Mouse (Mus musculus): ENCODE results near the gene Nptx1.

Nptx1 gene

GRCm38 (mm10) chr11:119547183-119547921 is at the start of gene Nptx1:
Nptx1 (minus strand) TSS chr11:119547753.
- peak; percentile 65 for DNase-seq (ENCODE audit: low spot score)

GRCm38 (mm10) chr11:119593966-119594365 is 46.4 kb upstream of the Nptx1 start:
- DNase-seq (ENCODE audit: low spot score): no peak

GRCm38 (mm10) chr11:119589242-119589641 is 41.7 kb upstream of the Nptx1 start:
- no peak for DNase-seq (ENCODE audit: low spot score)

GRCm38 (mm10) chr11:119587112-119587511 is 39.6 kb upstream of the Nptx1 start:
- no peak for DNase-seq (ENCODE audit: low spot score)

GRCm38 (mm10) chr11:119586511-119586910 is 39.0 kb upstream of the Nptx1 start:
- DNase-seq (ENCODE audit: low spot score): no peak

- no peak for DNase-seq (ENCODE audit: low spot score)
Observed at GRCm38 (mm10) chr11:119577721-119578120, 30.2 kb upstream of the Nptx1 start.

- no peak for DNase-seq (ENCODE audit: low spot score)
Observed at GRCm38 (mm10) chr11:119576855-119577254, 29.3 kb upstream of the Nptx1 start.

GRCm38 (mm10) chr11:119572316-119573010 is 24.9 kb upstream of the Nptx1 start:
- peak; percentile 25 for DNase-seq (ENCODE audit: low spot score)

GRCm38 (mm10) chr11:119566188-119566587 is 18.6 kb upstream of the Nptx1 start:
- DNase-seq (ENCODE audit: low spot score): no peak

GRCm38 (mm10) chr11:119565684-119566083 is 18.1 kb upstream of the Nptx1 start:
- no peak for DNase-seq (ENCODE audit: low spot score)

- DNase-seq (ENCODE audit: low spot score): no peak
Observed at GRCm38 (mm10) chr11:119565021-119565420, 17.5 kb upstream of the Nptx1 start.

GRCm38 (mm10) chr11:119564383-119564782 is 16.8 kb upstream of the Nptx1 start:
- no peak for DNase-seq (ENCODE audit: low spot score)

- no peak for DNase-seq (ENCODE audit: low spot score)
Observed at GRCm38 (mm10) chr11:119563166-119563565, 15.6 kb upstream of the Nptx1 start.

- no peak for DNase-seq (ENCODE audit: low spot score)
Observed at GRCm38 (mm10) chr11:119562286-119562685, 14.7 kb upstream of the Nptx1 start.

GRCm38 (mm10) chr11:119558870-119559610 is 11.5 kb upstream of the Nptx1 start:
- peak; percentile 73 for DNase-seq (ENCODE audit: low spot score)

- peak; percentile 54 for DNase-seq (ENCODE audit: low spot score)
Observed at GRCm38 (mm10) chr11:119557940-119558869, 10.7 kb upstream of the Nptx1 start.

- DNase-seq (ENCODE audit: low spot score): no peak
Observed at GRCm38 (mm10) chr11:119555170-119555569, 7.6 kb upstream of the Nptx1 start.

GRCm38 (mm10) chr11:119554706-119555105 is 7.2 kb upstream of the Nptx1 start:
- DNase-seq (ENCODE audit: low spot score): no peak

GRCm38 (mm10) chr11:119552902-119553802 is 5.6 kb upstream of the Nptx1 start:
- DNase-seq (ENCODE audit: low spot score): no peak

GRCm38 (mm10) chr11:119552301-119552700 is 4.7 kb upstream of the Nptx1 start:
- DNase-seq (ENCODE audit: low spot score): no peak

GRCm38 (mm10) chr11:119551468-119551867 is 3.9 kb upstream of the Nptx1 start:
- DNase-seq (ENCODE audit: low spot score): no peak
